Mouse (Mus musculus): ENCODE results near the gene Ovol2. TPM values are rescaled to one million over a fixed set of nuclear protein-coding genes. Genes with fewer than 3 reads are reported as not detected.

Gene Ovol2
- polyA plus RNA-seq, 1 experiment, result 11.1 TPM

- TF ChIP-seq CTCF (IDR thresholded peaks at IDR 0.05; ENCODE audit: low read depth, low read length) (no peak), EP300 (IDR thresholded peaks at IDR 0.05; ENCODE audit: insufficient read depth, low read depth, low read length) (no peak), POLR2A (IDR thresholded peaks at IDR 0.05; ENCODE audit: insufficient read depth, low read length) (no peak)
- H3K27me3 ChIP-seq (ENCODE audit: control insufficient read depth, insufficient read depth, low read length, poor library complexity, severe bottlenecking), result no peaks in the 10 kb centered on the region
- peak overlapping the region; percentile 81 for H3K27ac ChIP-seq (ENCODE audit: insufficient read depth, low read length)
- H3K9ac ChIP-seq (ENCODE audit: low read depth, poor library complexity, severe bottlenecking), result 0 out of 2 replicates have a peak overlapping the region, but pooled peaks have one; percentile 14
- no peaks in the 10 kb centered on the region; the same call in 1 of the 2 replicates for H3K36me3 ChIP-seq (ENCODE audit: control insufficient read depth, insufficient read depth, low read length, poor library complexity, severe bottlenecking)
- H3K4me3 ChIP-seq (ENCODE audit: low read depth, low read length), result no peak overlapping the region
- H3K4me1 ChIP-seq (ENCODE audit: control insufficient read depth, insufficient read depth, low read length), result no peaks in the 10 kb centered on the region
- no peaks in the 10 kb centered on the region for H3K9me3 ChIP-seq (replicated peaks; ENCODE audit: control insufficient read depth, insufficient read depth, low read length, poor library complexity, severe bottlenecking)
Measured at GRCm38 (mm10) chr2:144310273-144310672, 21.7 kb downstream of the Ovol2 start.

DNA sequence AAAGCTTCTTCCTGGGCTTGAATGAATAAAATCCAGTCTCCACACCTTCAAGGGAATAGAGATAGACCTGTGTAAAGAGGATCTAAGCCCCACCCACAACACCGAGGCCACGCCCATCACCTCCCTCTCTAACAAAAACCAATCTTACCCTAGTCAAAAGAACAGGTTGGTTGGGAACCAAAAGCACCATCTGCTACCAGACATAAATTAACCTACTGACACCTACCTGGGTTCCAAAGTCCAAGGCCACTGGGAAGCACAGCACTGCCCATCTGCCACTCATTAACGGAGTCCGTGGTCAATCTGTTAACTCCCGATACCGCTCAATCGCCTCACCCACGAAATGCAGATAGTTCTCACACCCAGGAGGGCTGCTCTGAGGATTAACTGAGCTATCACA is 23.4 kb downstream of the Ovol2 start:
- H3K36me3 ChIP-seq (ENCODE audit: control insufficient read depth, insufficient read depth, low read length, poor library complexity, severe bottlenecking), result no peaks in the 10 kb centered on the region
- H3K9me3 ChIP-seq (replicated peaks; ENCODE audit: control insufficient read depth, insufficient read depth, low read length, poor library complexity, severe bottlenecking), result no peaks in the 10 kb centered on the region
- H3K4me3 ChIP-seq (ENCODE audit: low read depth, low read length), result no peak overlapping the region
- no peak for TF ChIP-seq EP300 (IDR thresholded peaks at IDR 0.05; ENCODE audit: insufficient read depth, low read depth, low read length)
- no peak for TF ChIP-seq CTCF (IDR thresholded peaks at IDR 0.05; ENCODE audit: low read depth, low read length)
- no peak for TF ChIP-seq POLR2A (IDR thresholded peaks at IDR 0.05; ENCODE audit: insufficient read depth, low read length)
- no peaks in the 10 kb centered on the region for H3K27me3 ChIP-seq (ENCODE audit: control insufficient read depth, insufficient read depth, low read length, poor library complexity, severe bottlenecking)
- no peak overlapping the region for H3K9ac ChIP-seq (ENCODE audit: low read depth, poor library complexity, severe bottlenecking)
- peaks cover 4% of the 10 kb centered on the region for H3K4me1 ChIP-seq (ENCODE audit: control insufficient read depth, insufficient read depth, low read length)
- H3K27ac ChIP-seq (ENCODE audit: insufficient read depth, low read length), result no peak overlapping the region

DNA sequence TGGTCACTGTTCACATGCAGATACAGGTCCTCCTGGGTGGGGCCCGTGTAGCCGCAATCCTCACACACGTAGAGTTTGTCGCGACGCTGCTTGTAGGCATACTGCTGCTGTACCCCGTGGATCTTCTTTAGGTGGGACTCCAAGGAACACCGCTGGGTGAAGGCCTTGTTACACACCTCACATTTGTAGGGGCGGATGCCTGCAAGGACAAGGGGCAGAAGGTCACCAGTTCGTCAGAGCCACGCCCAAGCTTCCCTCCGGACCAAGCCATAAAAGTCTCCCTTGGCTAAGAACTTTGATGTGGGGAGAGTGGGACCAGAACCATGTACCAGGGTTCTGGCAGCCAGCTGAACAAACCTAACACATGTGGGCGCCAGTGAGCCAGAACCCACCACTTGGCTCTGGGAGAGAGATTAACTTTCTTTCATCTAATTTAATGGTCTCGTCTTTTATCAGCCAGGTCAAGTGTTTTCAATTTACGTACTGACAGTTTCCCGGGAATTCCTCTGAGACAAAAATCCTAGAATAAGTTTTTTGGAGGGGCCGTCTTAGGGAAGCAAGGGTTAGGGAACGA is 26.1 kb downstream of the Ovol2 start:
- no peaks in the 10 kb centered on the region for H3K9me3 ChIP-seq (replicated peaks; ENCODE audit: control insufficient read depth, insufficient read depth, low read length, poor library complexity, severe bottlenecking)
- H3K36me3 ChIP-seq (ENCODE audit: control insufficient read depth, insufficient read depth, low read length, poor library complexity, severe bottlenecking), result no peaks in the 10 kb centered on the region
- H3K27me3 ChIP-seq (ENCODE audit: control insufficient read depth, insufficient read depth, low read length, poor library complexity, severe bottlenecking), result no peaks in the 10 kb centered on the region
- H3K4me3 ChIP-seq (ENCODE audit: low read depth, low read length), result peak overlapping the region; percentile 19
- peaks cover 4% of the 10 kb centered on the region for H3K4me1 ChIP-seq (ENCODE audit: control insufficient read depth, insufficient read depth, low read length)
- TF ChIP-seq CTCF (IDR thresholded peaks at IDR 0.05; ENCODE audit: low read depth, low read length) (peak; percentile 59), EP300 (IDR thresholded peaks at IDR 0.05; ENCODE audit: insufficient read depth, low read depth, low read length) (0 out of 2 replicates have a peak, but pooled peaks have one; percentile 44), POLR2A (IDR thresholded peaks at IDR 0.05; ENCODE audit: insufficient read depth, low read length) (no peak)
- H3K27ac ChIP-seq (ENCODE audit: insufficient read depth, low read length), result peak overlapping the region; percentile 16; the same call in 1 of the 2 replicates
- H3K9ac ChIP-seq (ENCODE audit: low read depth, poor library complexity, severe bottlenecking), result no peak overlapping the region

DNA sequence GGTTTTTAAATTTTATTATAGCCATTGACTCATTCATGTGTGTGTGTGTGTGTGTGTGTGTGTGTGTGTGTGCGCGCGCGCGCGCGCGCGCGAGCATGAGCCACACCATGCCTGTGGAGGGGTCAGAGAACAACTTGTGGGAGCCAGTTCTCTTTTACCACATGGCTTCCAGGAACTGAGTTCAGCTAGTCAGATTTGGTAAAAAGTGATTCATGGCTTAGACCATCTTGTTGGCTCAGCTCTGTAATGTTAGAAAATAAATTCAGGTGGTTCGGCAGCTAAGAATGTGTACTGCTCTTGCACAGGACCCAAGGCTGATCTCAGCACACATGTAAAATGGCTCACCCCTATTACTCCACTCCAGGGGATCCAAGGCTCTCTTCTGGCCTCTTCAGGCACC is 30.8 kb downstream of the Ovol2 start:
- Histone ChIP-seq H3K4me3 (ENCODE audit: low read depth, low read length) (no peak overlapping the region), H3K36me3 (ENCODE audit: control insufficient read depth, insufficient read depth, low read length, poor library complexity, severe bottlenecking) (no peaks in the 10 kb centered on the region), H3K9me3 (replicated peaks; ENCODE audit: control insufficient read depth, insufficient read depth, low read length, poor library complexity, severe bottlenecking) (no peaks in the 10 kb centered on the region), H3K27ac (ENCODE audit: insufficient read depth, low read length) (no peak overlapping the region), H3K4me1 (ENCODE audit: control insufficient read depth, insufficient read depth, low read length) (peaks cover 4% of the 10 kb centered on the region), H3K27me3 (ENCODE audit: control insufficient read depth, insufficient read depth, low read length, poor library complexity, severe bottlenecking) (no peaks in the 10 kb centered on the region), H3K9ac (ENCODE audit: low read depth, poor library complexity, severe bottlenecking) (no peak overlapping the region)
- TF ChIP-seq CTCF (IDR thresholded peaks at IDR 0.05; ENCODE audit: low read depth, low read length) (no peak), POLR2A (IDR thresholded peaks at IDR 0.05; ENCODE audit: insufficient read depth, low read length) (no peak), EP300 (IDR thresholded peaks at IDR 0.05; ENCODE audit: insufficient read depth, low read depth, low read length) (no peak)

DNA sequence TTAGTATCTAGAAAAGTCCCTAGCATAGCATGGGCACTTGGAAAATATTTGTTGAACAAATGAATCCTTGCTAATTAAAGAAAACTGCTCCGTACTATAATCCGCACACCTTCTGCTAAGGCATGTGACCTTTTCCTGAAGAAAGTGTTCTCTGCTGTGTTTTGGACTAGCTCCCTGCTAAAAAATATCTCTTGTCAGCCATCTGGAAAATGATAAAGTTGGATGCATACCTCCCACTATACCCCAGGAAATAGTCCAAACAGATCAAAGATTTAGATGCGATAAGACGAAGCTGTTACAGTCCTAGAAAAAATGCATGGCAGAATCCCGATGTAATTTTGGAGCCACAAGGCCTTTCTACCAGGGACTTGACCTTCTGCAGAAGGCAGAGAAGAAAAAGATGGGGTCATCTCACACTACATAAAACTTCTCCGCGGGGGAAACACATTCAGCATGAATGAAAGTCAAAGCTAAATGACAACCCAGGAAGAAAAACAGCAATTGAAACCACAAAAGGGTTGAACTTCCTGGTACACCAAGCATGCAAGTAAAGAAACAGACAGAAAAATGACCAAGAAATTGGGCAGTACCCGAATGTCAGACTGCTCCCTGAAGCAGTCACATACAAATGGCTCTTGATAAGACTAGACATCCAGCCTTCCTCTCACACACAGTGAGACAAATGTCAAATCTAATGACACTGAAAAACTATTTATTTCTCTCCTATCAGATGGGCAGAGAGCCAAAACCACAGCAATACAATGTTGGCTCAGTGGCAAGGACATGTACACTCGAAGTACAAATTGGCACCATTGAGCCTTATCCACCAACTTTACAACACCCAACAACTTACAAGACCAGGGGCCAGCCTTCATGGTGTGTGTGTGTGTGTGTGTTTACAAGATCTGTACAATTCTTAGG is 31.9 kb downstream of the Ovol2 start:
- H3K27ac ChIP-seq (ENCODE audit: insufficient read depth, low read length), result no peak overlapping the region
- no peaks in the 10 kb centered on the region for H3K9me3 ChIP-seq (replicated peaks; ENCODE audit: control insufficient read depth, insufficient read depth, low read length, poor library complexity, severe bottlenecking)
- TF ChIP-seq EP300 (IDR thresholded peaks at IDR 0.05; ENCODE audit: insufficient read depth, low read depth, low read length) (no peak), CTCF (IDR thresholded peaks at IDR 0.05; ENCODE audit: low read depth, low read length) (no peak), POLR2A (IDR thresholded peaks at IDR 0.05; ENCODE audit: insufficient read depth, low read length) (no peak)
- H3K36me3 ChIP-seq (ENCODE audit: control insufficient read depth, insufficient read depth, low read length, poor library complexity, severe bottlenecking), result no peaks in the 10 kb centered on the region
- no peaks in the 10 kb centered on the region for H3K27me3 ChIP-seq (ENCODE audit: control insufficient read depth, insufficient read depth, low read length, poor library complexity, severe bottlenecking)
- peaks cover 4% of the 10 kb centered on the region for H3K4me1 ChIP-seq (ENCODE audit: control insufficient read depth, insufficient read depth, low read length)
- H3K4me3 ChIP-seq (ENCODE audit: low read depth, low read length), result no peak overlapping the region
- no peak overlapping the region for H3K9ac ChIP-seq (ENCODE audit: low read depth, poor library complexity, severe bottlenecking)

Measured in ES-Bruce4 (cell line).